Mouse (Mus musculus) myocyte (in vitro differentiated cells): ENCODE data around the gene Vps11. TPM values are rescaled to one million over a fixed set of nuclear protein-coding genes. Genes with fewer than 3 reads are reported as not detected.
"Not testable (repeated sequence)": the region's sequence is repeated elsewhere in the genome, so short reads cannot be mapped to it uniquely, and the experiment has no call there.

Experiments used
- H3K27me3 ChIP-seq: one replicate; pipeline ENCODE4 v1.6.1; 2011; ENCODE audit not compliant: control insufficient read depth, insufficient read depth, insufficient read length
- H3K36me3 ChIP-seq: one replicate; pipeline ENCODE4 v1.6.1; 2011; ENCODE audit not compliant: control insufficient read depth, insufficient read depth
- H3K4me2 ChIP-seq: one replicate; pipeline ENCODE4 v1.6.1; 2011; ENCODE audit warnings: low read depth, control low read depth
- H3K4me3 ChIP-seq: one replicate; pipeline ENCODE4 v1.5.1; 2011; ENCODE audit warnings: mild to moderate bottlenecking, control low read depth, moderate library complexity
- H3K79me2 ChIP-seq: one replicate; pipeline ENCODE4 v1.6.1; 2011; ENCODE audit not compliant: control insufficient read depth, insufficient read depth
- H3ac ChIP-seq: one replicate; pipeline ENCODE4 v1.6.1; 2011; ENCODE audit not compliant: control insufficient read depth, insufficient read length
- CEBPB ChIP-seq: IDR thresholded peaks from 2 replicates; pipeline ENCODE4 v1.6.1; 2011; ENCODE audit warnings: mild to moderate bottlenecking, moderate library complexity; ENCODE audit not compliant: poor library complexity, insufficient read depth, severe bottlenecking
- E2F4 ChIP-seq: IDR thresholded peaks from one replicate; pipeline ENCODE4 v1.6.1; 2011; ENCODE audit warnings: mild to moderate bottlenecking, control low read depth, moderate library complexity; ENCODE audit not compliant: insufficient read depth
- MAX ChIP-seq: IDR thresholded peaks from one replicate; pipeline ENCODE4 v1.6.1; 2011; ENCODE audit warnings: low read depth, mild to moderate bottlenecking, control low read depth
- MYOD1 ChIP-seq, 3 experiments: IDR thresholded peaks; one replicate each; pipeline ENCODE4 v1.6.1; 2011; ENCODE audit warnings: control low read depth in 2 of 3, low read depth in 2 of 3, mild to moderate bottlenecking in 2 of 3, moderate library complexity in 1 of 3; ENCODE audit not compliant: insufficient read length in 2 of 3, control insufficient read depth in 1 of 3
- MYOG ChIP-seq, 3 experiments: IDR thresholded peaks; one replicate each; pipeline ENCODE4 v1.6.1; 2011; ENCODE audit warnings: control low read depth in 2 of 3, low read depth in 2 of 3, mild to moderate bottlenecking in 2 of 3; ENCODE audit not compliant: insufficient read length in 2 of 3, control insufficient read depth in 1 of 3, insufficient read depth in 1 of 3
- POLR2A ChIP-seq: IDR thresholded peaks from one replicate; pipeline ENCODE4 v1.6.1; 2011; ENCODE audit warnings: low read depth, mild to moderate bottlenecking, control low read depth, moderate library complexity; ENCODE audit not compliant: insufficient read length
- POLR2AphosphoS2 ChIP-seq: IDR thresholded peaks from one replicate; pipeline ENCODE4 v1.6.1; 2011; ENCODE audit warnings: low read depth, control low read depth; ENCODE audit not compliant: insufficient read length
- REST ChIP-seq: IDR thresholded peaks from one replicate; pipeline ENCODE4 v1.6.1; 2011; ENCODE audit warnings: mild to moderate bottlenecking, control low read depth, moderate library complexity; ENCODE audit not compliant: insufficient read depth, insufficient read length
- SRF ChIP-seq: IDR thresholded peaks from one replicate; pipeline ENCODE4 v1.6.1; 2011; ENCODE audit warnings: low read depth; ENCODE audit not compliant: control insufficient read depth, insufficient read length
- TCF12 ChIP-seq: IDR thresholded peaks from one replicate; pipeline ENCODE4 v1.6.1; 2011; ENCODE audit warnings: mild to moderate bottlenecking, control low read depth; ENCODE audit not compliant: poor library complexity, insufficient read depth, severe bottlenecking
- TCF3 ChIP-seq: IDR thresholded peaks from one replicate; pipeline ENCODE4 v1.6.1; 2011; ENCODE audit warnings: low read depth, control low read depth; ENCODE audit not compliant: insufficient read length
- USF1 ChIP-seq: IDR thresholded peaks from one replicate; pipeline ENCODE4 v1.6.1; 2011; ENCODE audit warnings: low read depth, mild to moderate bottlenecking, control low read depth, moderate library complexity
- polyA plus RNA-seq: library from polyadenylated mRNA; unstranded; fragments of >200 nt; fragmentation: generic; extraction: Trizol; gene quantifications from one replicate; pipeline ENCODE4 v1.2.1, GENCODE M21; 2012; ENCODE audit warnings: missing spikeins

Vps11 gene
- polyA plus RNA-seq, 1 experiment: 26.4 TPM

DNA sequence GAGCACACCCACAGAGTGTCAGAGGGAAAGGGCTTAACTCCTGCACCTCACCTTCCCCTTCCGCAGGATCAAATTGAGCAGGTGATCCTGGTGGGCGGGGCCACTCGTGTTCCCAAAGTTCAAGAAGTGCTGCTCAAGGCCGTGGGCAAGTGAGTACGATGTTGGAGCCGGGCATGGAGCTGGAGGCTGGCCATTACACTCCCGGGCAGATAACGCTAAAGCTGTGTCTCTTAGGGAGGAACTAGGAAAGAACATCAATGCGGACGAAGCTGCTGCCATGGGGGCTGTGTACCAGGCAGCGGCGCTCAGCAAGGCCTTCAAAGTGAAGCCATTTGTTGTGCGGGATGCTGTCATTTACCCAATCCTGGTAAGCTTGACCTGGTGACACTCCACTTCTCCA is 23.1 kb upstream of the Vps11 start:
- TF ChIP-seq POLR2A (no peak), CEBPB (no peak), E2F4 (no peak), MAX (no peak), USF1 (no peak), SRF (no peak)
- Histone ChIP-seq H3K4me3 (no peak overlapping the region), H3ac (no peak overlapping the region), H3K27me3 (no peaks in the 10 kb centered on the region), H3K4me2 (no peak overlapping the region), H3K36me3 (peaks cover 32% of the 10 kb centered on the region), H3K79me2 (peaks cover 20% of the 10 kb centered on the region)

DNA sequence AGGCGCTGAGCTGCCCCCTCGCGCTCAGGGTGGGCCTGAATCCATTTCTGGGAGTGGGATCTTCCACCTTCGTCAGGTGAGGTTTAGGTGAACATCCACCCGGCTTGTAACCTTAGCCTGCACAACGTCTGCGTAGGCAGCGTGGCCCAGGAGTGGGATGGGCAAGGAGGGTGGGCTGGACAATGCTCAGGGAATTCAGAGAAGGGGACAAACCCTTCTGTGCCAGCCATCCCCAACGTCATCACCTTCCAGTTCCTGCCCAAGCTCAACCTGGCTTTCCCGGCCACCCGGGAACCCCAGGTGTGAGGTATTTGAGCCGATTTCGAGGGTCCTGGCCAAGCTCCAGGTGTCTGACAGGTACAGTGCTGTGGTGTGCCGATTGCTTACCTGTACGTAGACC is 18.4 kb upstream of the Vps11 start:
- H3K79me2 ChIP-seq: peaks cover 20% of the 10 kb centered on the region
- H3ac ChIP-seq: peak overlapping the region; percentile 65
- TF ChIP-seq POLR2AphosphoS2 (no peak), TCF12 (no peak), SRF (no peak), MAX (no peak), CEBPB (no peak), MYOD1 (IDR thresholded peaks at IDR 0.05; ENCODE audit: control insufficient read depth in 1 of 3, insufficient read length in 2 of 3, low read depth in 2 of 3) (no peak), REST (no peak), E2F4 (no peak), MYOG (IDR thresholded peaks at IDR 0.05; ENCODE audit: control insufficient read depth in 1 of 3, insufficient read depth in 1 of 3, insufficient read length in 2 of 3, low read depth in 2 of 3) (no peak), USF1 (no peak), TCF3 (no peak), POLR2A (no peak)
- peaks cover 9% of the 10 kb centered on the region for H3K36me3 ChIP-seq
- H3K4me3 ChIP-seq: peak overlapping the region; percentile 88
- H3K27me3 ChIP-seq: no peaks in the 10 kb centered on the region
- peak overlapping the region; percentile 97 for H3K4me2 ChIP-seq

DNA sequence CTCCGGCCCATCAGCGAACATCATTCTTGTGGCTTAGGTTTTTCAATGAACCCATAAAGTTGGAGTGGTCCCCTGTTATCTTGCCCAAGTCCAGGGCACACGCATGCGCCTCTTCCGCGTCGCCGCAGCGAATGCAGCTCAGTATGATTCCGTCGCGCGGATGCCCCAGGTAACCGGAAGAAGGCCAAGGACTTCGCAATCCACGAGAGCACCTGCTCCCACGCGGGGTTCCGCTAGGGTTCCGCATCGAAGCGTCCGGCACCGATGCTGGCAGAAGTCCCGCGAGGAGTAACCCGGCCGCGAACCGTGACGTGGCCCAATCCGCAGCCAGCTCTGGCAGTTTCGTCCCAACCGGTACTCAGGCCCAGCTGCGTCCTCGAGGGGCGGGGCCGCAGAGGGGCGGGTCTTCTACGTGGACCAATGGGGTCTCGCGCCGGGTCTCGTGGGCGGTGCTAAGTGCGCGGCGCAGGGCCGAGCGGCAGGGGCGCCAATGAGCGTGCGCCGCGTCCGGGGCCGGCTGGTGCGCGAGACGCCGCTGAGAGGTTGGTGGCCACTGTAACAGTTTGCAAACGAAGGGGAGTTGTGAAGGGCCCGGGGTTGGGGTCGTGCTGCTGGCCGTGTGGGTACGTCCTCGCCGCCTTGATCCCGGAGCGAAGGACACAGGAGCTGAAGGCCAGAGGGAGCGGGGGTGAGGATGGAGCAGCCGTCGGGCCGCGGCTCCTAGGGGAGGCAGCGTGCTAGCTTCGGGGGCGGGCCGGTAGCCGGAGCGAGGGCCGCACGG is 17.8 kb upstream of the Vps11 start, which contains the start of gene Hyou1:
Gene Hyou1, plus strand, starts transcription at position 437 of the 781 bp plus-strand sequence.
- Histone ChIP-seq H3K79me2 (peaks cover 20% of the 10 kb centered on the region), H3K36me3 (peaks cover 9% of the 10 kb centered on the region), H3ac (peak within 1 kb of the TSS; percentile 65), H3K27me3 (no peaks in the 10 kb centered on the region), H3K4me3 (peak within 1 kb of the TSS; percentile 88), H3K4me2 (peak within 1 kb of the TSS; percentile 97)
- TF ChIP-seq TCF3 (no peak), MYOD1 (IDR thresholded peaks at IDR 0.05; ENCODE audit: control insufficient read depth in 1 of 3, insufficient read length in 2 of 3, low read depth in 2 of 3) (peak in 2 of 3 experiments; percentile 29 to 62), SRF (peak; percentile 23), MYOG (IDR thresholded peaks at IDR 0.05; ENCODE audit: control insufficient read depth in 1 of 3, insufficient read depth in 1 of 3, insufficient read length in 2 of 3, low read depth in 2 of 3) (peak in 2 of 3 experiments; percentile 6 to 61), USF1 (no peak), POLR2AphosphoS2 (peak; percentile 86), POLR2A (peak; percentile 76), CEBPB (no peak), E2F4 (no peak), TCF12 (no peak), MAX (no peak), REST (no peak)

DNA sequence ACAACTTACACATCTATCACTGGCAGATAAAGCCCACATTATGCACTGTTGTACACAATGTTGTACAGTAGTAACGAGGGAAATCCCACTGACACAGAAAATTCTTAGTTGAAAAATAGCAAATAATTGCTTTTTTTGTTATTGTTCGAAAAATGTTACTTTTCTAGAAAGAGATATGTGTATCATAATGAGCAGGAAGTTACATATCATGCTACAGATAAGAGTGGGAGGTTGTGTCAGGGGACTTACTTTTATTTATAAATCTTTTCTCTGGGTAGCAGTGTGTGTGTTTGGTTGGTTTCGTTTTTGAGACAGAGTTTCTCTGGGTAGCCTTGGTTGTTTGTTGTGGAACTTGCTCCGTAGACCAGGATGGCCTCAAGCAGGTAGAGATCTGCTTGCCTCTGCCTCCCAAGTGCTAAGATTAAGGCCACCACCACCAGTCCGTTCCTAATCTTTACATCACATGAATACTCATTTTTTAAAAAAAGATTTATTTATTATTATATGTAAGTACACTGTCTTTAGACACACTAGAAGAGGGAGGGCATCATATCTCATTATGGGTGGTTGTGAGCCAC is 16.8 kb upstream of the Vps11 start:
- peak overlapping the region; percentile 88 for H3K4me3 ChIP-seq

DNA sequence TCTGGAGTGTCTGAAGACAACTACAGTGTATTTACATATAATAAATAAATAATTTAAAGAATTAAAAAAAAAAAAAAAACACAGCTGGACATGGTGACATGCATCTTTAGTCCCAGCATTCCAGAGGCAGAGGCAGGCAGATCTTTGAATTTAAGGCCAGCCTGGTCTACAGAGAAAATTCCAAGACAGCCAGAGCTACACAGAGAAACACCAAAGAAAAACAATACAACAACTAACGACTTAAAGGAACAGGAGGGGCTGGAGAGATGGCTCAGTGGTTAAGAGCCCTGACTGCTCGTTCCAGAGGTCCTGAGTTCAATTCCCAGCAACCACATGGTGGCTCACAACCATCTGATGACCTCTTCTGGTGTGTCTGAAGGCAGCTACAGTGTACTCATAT is 15.9 kb upstream of the Vps11 start:
- H3ac ChIP-seq, H3K36me3 ChIP-seq, H3K27me3 ChIP-seq, H3K4me3 ChIP-seq, H3K4me2 ChIP-seq: not testable (repeated sequence)
- H3K79me2 ChIP-seq: peaks cover 20% of the 10 kb centered on the region

More for the DNA sequence above, 16.8 kb upstream of the Vps11 start:
- H3ac ChIP-seq: peak overlapping the region; percentile 65
- H3K27me3 ChIP-seq: no peaks in the 10 kb centered on the region
- H3K36me3 ChIP-seq: peaks cover 9% of the 10 kb centered on the region
- peaks cover 20% of the 10 kb centered on the region for H3K79me2 ChIP-seq
- no peak for TF ChIP-seq REST
- TF ChIP-seq TCF3: no peak
- no peak for TF ChIP-seq MYOD1 (IDR thresholded peaks at IDR 0.05; ENCODE audit: control insufficient read depth in 1 of 3, insufficient read length in 2 of 3, low read depth in 2 of 3)
- no peak for TF ChIP-seq USF1
- no peak for TF ChIP-seq SRF
- no peak for TF ChIP-seq MYOG (IDR thresholded peaks at IDR 0.05; ENCODE audit: control insufficient read depth in 1 of 3, insufficient read depth in 1 of 3, insufficient read length in 2 of 3, low read depth in 2 of 3)
- no peak for TF ChIP-seq CEBPB
- no peak for TF ChIP-seq E2F4
- no peak for TF ChIP-seq POLR2A
- TF ChIP-seq TCF12: no peak
- TF ChIP-seq POLR2AphosphoS2: no peak
- no peak for TF ChIP-seq MAX
- H3K4me2 ChIP-seq: peak overlapping the region; percentile 79
